In the genomic region with DNA sequence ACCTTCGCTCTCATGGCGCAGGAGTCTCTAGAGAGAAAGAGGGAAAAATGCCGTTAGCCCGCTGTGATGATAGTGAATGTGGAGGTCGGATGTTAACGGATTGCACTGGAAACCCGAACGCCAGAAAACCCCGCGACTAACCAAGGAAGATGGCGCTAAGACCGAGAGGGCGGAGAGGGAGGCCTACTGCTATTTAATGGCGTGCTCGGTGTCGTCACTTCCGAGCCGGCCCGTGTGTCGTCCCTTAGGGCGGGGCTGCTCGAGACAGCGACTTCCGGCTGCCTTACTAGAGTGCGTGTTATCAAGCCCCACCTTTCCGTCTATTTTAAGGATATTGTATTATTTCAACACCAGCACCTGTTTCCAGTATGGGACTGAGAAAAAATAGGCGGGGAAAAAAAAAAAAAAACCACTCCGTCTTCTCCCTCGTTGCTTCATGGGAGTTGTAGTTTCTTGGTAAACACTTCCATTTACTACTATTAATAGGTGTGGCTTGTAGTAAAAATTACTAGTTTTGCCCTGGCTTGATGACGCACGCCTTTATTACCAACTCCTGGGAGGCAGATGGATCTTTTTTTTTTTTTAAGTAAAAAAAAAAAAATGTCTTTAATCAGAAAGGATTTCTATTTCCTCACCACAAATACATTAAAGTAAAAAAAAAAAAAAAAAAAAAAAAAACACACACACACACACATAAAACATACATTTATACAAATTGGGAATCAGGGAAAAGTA, we compare ENCODE assay signal across 8 mouse cellular contexts. TPM values are rescaled to one million over a fixed set of nuclear protein-coding genes. Genes with fewer than 3 reads are reported as not detected.
DNase-seq lines count a peak whose midpoint lies in the region; ATAC-seq lines count a peak whose summit lies in the region.

Gene Rpl41, minus strand, starts transcription at position 359 of the 735 bp plus-strand sequence.

- intact Hi-C loops in left cerebral cortex, postnatal 10 days (cut with DNase I) = loop anchor here (5.0 kb wide), 1 partner anchor 57 kb away; the partner anchor contains the start of gene Myl6

- ATAC-seq in inflammation-experienced regulatory T-cells, adult 6 months = peak; percentile 80
- peak; percentile 75 for ATAC-seq in megakaryocyte-erythroid progenitor cell, adult 5-6 weeks (replicated peaks; ENCODE audit: low FRiP score, low TSS enrichment, poor library complexity, severe bottlenecking)

- peak; percentile 97 for DNase-seq in adipocyte (ENCODE audit: low spot score)
- DNase-seq in embryo, embryonic 10 days (ENCODE audit: low spot score) = peak; percentile 99
- peak; percentile 86 for DNase-seq in gastrocnemius, postnatal 10 days
- DNase-seq in left cerebral cortex, postnatal 10 days (ENCODE audit: extremely low spot score in 1 of 2, low spot score in 2 of 2) = peak; percentile 93 to 96
- DNase-seq in right cerebral cortex, postnatal 25 days = peak; percentile 91
- peak; percentile 89 to 93 for DNase-seq in urinary bladder, postnatal 4 days (ENCODE audit: low spot score in 2 of 2)

RNA-seq across cellular contexts. Expression of gene Rpl41, which starts in this region (rescaled TPM):
- total RNA-seq in gastrocnemius, postnatal 10 days (2021) = 1,000 to 10,000 TPM; 1,962 to 2,082 TPM
- polyA plus RNA-seq in inflammation-experienced regulatory T-cells, adult 6 months (2017; shearing (Covaris generic)) = 1,000 to 10,000 TPM; 5,582 to 7,160 (median 6,033) TPM
- total RNA-seq in left cerebral cortex, postnatal 10 days (2021) = 1,000 to 10,000 TPM; 2,483 to 2,553 TPM
- total RNA-seq in megakaryocyte-erythroid progenitor cell, adult 5-6 weeks (2014; fragmentation: Nextera tagmentation) = 7,210 and 7,602 TPM in 2 replicates
- total RNA-seq in megakaryocyte-erythroid progenitor cell, adult 5-6 weeks (2017) = 3,211 and 3,934 TPM in 2 replicates

Comparison
In these comparisons a context has a peak if more than half of its experiments do, and no peak if none do; other contexts are left out.
1. Peak in every context shown above with its lines: DNase-seq and ATAC-seq.